Mouse (Mus musculus) liver, adult (tissue): ENCODE data around the gene Gm42688.

Experiments used
- GATA4 ChIP-seq: IDR thresholded peaks from 2 replicates; pipeline ENCODE4 v1.6.1; 2014; ENCODE audit warnings: mild to moderate bottlenecking, low read length; ENCODE audit not compliant: insufficient replicate concordance

Gene Gm42688

GRCm38 (mm10) chr6:83120930-83121862, 19.8 kb downstream of the Gm42688 start, which contains the start of gene Wbp1:
Gene Wbp1 (minus strand): TSS chr6:83121559.
- no peak for TF ChIP-seq GATA4

DNA sequence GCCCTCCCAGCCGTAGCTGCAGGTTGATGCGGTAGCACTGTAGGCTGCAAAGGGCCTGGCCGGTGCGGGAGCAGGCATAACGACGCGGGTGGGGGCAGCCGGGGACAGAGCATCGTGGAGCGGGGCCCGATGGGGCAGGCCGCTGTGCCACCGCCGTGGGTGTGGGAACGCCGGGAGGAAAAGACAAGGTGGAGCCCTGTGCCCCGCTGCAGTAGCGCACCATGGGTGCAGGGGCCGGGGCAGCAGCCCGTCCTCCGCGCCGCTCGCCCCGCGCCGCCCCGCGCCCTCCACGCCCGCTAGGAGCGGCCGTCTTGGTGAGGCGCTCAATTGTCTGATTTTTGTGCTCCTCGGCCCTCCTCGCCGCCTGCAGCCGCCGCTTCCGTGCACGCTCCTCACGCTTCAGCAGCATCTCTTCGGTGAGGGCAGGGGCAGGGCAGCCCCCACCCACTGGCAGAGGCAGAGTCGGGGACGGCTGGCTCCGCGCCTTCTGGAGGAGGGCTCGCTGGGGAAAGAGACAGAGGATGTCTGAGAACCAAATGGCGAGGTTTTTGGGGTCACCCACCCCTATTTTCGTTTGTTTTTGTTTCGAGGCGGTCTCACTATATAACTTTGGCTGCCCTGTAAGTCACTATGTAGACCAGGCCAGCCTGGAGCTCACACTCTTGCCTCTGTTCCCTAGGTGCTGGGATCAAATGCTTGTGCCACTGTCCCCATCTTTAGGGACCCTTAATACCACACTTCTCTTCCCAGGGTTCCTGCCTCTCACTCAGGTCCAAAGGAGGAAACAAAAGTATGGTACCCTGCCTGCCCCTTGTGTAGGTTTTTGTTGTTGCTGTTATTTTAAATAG, 20.7 kb downstream of the Gm42688 start:
- no peak for TF ChIP-seq GATA4

- TF ChIP-seq GATA4 = no peak
Measured at GRCm38 (mm10) chr6:83122961-83123360, 21.5 kb downstream of the Gm42688 start.

DNA sequence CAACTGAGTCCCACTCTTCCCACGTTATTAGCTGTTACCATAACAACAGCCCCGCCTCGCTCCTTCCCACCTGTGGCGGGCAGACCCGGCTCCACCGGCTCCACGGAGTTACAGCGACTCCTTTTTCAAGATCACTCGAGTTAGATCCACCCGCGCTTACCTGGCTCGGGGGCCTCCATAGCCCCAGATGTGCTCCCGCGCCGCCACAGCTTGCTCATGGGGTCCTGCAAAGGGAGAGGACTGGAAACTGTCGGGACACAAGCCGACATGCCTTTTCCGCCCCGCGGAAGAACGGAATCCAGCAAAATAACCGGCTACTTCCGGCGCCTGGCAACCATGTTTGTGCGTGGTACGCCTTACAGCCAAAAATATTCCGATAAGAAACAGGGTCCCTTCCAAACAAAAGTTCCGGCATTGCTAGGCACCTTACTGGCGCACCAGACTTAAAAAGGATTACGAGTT, 23.5 kb downstream of the Gm42688 start:
- TF ChIP-seq GATA4 = no peak

DNA sequence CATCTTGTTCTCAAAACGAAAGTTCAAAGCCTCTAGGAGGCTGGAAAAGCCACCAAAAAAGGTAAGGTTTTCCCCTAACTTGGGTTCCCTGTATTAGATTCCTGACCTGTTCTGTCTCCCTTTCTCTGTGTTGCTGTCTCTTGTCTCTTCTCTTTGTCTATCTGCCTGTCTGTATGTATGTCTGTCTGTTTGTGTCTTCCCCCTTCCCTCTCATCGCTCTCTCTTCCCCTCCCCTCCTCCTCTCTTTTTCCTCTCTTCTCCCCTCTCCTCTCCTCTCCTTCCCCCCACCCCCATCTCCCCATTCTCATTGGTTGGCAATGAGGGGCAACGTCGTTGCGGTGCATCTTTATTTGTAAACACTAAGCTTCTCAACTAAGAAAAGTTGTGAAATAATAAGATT, 23.9 kb downstream of the Gm42688 start, which contains the start of gene Ino80b:
Gene Ino80b, minus strand, starts transcription at position 101 of the 400 bp plus-strand sequence.
- no peak for TF ChIP-seq GATA4

DNA sequence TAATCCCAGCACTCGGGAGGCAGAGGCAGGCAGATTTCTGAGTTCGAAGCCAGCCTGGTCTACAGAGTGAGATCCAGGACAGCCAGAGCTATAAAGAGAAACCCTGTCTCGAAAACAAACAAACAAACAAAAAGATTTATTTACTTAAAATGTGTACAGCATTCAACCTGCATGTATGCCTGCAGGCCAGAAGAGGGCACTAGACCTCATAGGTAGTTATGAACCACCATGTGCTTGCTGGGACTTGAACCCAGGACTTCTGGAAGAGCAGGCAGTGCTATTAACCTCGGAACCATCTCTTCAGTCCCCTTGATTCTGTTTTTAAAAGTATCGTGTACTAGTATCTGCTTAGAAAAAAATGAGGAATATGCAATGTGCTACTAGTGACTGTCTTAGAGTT, 26.0 kb downstream of the Gm42688 start:
- TF ChIP-seq GATA4 = no peak

DNA sequence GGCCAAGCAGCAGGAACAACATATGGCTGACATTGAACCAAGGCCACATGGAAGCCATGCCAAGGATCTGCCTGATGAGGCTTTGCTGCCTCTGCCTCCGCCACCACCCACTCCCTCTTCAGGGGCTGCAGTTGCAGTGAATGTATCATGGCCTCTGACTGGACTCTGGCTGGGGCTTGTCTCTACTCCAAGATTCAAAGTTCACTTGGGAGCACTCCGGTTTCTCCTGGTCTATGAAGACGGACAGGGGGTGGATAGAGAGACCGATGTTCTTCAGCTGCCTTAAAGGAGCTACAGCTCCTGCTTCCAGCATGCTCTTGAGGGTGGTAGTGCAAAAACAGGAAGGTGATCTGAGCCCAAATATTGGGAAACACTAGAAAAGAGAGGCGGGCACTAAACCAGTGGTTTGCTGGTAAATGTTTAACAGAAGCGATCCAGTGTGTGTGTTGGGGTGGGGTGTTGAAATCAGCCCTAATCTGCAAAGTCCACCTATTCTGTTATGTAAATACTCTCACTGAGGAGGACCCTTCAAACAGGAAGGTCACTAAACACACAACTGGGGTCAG, 30.1 kb downstream of the Gm42688 start:
- TF ChIP-seq GATA4 = peak; percentile 41; the same call in 1 of the 2 replicates

DNA sequence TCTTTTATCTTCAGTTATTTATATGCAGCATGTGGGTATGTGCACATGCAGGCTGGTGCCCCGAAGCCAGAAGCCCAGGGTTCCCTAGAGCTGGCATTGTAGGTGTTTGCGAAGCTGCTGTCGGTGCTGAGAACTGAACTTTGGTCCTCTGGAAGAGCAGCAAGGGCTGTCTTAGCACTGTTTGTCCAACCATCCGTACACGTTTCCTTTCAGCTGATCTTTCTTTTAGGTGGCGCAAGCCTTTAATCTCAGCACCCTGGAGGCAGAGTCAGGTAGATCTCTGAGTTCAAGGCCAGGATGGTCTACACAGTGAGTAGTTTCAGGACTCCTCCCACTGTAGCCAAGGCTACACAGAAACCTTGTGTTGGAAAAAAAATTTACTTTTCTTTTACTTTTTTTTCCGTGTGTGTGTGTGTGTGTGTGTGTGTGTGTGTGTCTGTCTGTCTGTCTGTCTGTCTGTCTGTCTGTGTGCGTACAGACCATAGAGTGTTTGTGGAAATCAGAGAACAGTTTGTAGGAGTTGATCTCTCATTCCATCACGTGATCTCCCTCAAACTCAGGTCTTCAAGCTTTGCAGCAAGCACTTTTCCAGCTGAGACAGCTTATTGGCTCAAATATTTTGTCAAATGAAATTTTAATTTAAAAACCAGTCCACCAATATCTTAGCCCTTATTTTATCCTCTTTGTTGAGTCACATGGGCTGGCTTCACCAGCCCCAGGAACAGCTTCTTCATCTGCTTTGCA, 30.9 kb downstream of the Gm42688 start:
- TF ChIP-seq GATA4 = no peak

- TF ChIP-seq GATA4 = no peak
Measured at GRCm38 (mm10) chr6:83134226-83134625, 32.8 kb downstream of the Gm42688 start.

DNA sequence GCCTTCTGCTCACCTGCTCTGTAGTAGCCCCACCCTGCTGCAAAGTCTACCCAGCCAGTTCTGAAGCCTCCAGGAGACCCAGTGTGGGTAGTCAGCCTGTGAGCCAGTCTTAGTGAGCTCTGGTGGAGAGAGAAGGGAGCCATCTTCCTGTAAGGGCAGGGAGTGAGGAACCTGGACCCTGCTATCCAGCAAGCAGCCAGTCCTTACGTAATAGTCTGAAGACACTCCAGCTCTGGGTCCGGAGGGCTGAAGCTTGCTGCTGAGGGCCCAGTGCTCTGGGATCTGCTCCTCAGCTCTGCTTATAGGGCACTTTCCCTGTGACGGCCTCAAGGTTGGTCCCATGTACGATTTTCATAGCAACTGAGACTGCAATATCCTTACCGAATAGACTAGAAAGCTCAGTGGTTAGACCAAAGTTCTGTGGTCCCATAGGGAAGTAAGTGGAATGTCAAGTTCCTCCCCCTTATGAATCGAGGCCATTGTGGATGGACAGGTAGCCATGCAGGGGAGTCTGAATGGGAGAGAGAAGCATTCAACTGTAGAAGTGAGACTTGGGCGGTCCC, 33.6 kb downstream of the Gm42688 start, which contains the start of gene Rtkn:
Gene Rtkn, plus strand, starts transcription at position 513 of the 563 bp plus-strand sequence.
- TF ChIP-seq GATA4 = no peak

DNA sequence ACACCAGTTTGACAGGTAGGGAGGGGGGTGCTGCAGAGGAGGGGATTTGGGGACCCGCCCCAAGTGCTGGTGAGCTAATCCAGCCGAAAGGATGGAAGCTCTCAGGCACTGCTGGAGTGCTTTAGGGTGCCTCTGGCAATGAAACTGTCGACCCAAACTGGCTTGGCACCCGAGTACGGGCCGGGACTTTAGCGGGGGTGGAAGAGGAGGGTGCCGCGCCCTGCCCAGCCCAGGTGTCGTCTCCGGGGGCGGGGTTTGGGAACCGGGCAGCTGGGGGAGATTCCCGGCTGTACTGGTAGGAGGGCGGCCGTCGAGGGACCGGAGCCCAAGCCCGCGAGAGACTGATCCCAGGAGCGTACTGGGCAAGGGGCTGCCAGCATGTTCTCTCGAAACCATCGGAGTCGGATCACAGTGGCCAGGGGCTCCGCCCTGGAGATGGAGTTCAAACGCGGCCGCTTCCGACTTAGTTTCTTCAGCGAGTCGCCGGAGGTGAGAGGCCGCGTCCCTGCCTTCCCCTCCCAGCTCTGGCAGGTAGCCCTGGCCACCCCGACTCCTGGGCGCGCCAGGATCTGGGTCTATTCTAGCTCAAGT, 34.2 kb downstream of the Gm42688 start:
- TF ChIP-seq GATA4 = no peak

- TF ChIP-seq GATA4 = no peak
Measured at GRCm38 (mm10) chr6:83136291-83136880, 35.0 kb downstream of the Gm42688 start.

- no peak for TF ChIP-seq GATA4
Measured at GRCm38 (mm10) chr6:83136881-83137575, 35.6 kb downstream of the Gm42688 start.
